Mouse (Mus musculus) midbrain, postnatal 0 days (tissue): ENCODE measurements around the gene Bloc1s2. TPM values are rescaled to one million over a fixed set of nuclear protein-coding genes. Genes with fewer than 3 reads are reported as not detected.

ENCODE experiments used
- ATAC-seq: fragments of 200-750 bp; cut with Nextera tagmentation; 2 replicates; pipeline ENCODE4 v1.8.0; 2017; ENCODE audit warnings: moderate number of reproducible peaks, mild to moderate bottlenecking, moderate TSS enrichment, moderate library complexity; ENCODE audit not compliant: low FRiP score
- DNase-seq: peaks from one replicate; pipeline ENCODE4 v3.0.0-alpha.2; 2015; ENCODE audit warnings: low spot score
- H3K27ac ChIP-seq: fragments of 300-500 bp; sonication (generic); 2 replicates; pipeline ENCODE4 v1.5.1; 2014; ENCODE audit warnings: low read depth, mild to moderate bottlenecking, low read length, mixed read lengths
- H3K27me3 ChIP-seq: fragments of 300-500 bp; sonication (generic); 2 replicates; pipeline ENCODE4 v1.6.1; 2014; ENCODE audit warnings: low read length, control low read depth, mixed read lengths; ENCODE audit not compliant: insufficient read depth
- H3K36me3 ChIP-seq: fragments of 300-500 bp; sonication (generic); 2 replicates; pipeline ENCODE4 v1.6.1; 2014; ENCODE audit warnings: low read length, control low read depth, mixed read lengths; ENCODE audit not compliant: insufficient read depth
- H3K4me1 ChIP-seq: fragments of 300-500 bp; sonication (generic); 2 replicates; pipeline ENCODE4 v1.6.1; 2014; ENCODE audit warnings: mild to moderate bottlenecking, control low read depth, antibody characterized with exemption, low read length, mixed read lengths; ENCODE audit not compliant: insufficient read depth
- H3K4me2 ChIP-seq: fragments of 300-500 bp; sonication (generic); 2 replicates; pipeline ENCODE4 v1.6.1; 2014; ENCODE audit warnings: low read depth, mild to moderate bottlenecking, low read length, mixed read lengths; ENCODE audit not compliant: poor library complexity, severe bottlenecking
- H3K4me3 ChIP-seq: fragments of 300-500 bp; sonication (generic); 2 replicates; pipeline ENCODE4 v1.5.1; 2014; ENCODE audit warnings: low read depth, mild to moderate bottlenecking, low read length, moderate library complexity
- H3K9ac ChIP-seq: fragments of 300-500 bp; sonication (generic); replicated peaks from 2 replicates; pipeline ENCODE4 v1.6.1; 2014; ENCODE audit warnings: mild to moderate bottlenecking, low read length, moderate library complexity, mixed read lengths; ENCODE audit not compliant: poor library complexity, severe bottlenecking
- H3K9me3 ChIP-seq: fragments of 300-500 bp; sonication (generic); 2 replicates; pipeline ENCODE4 v1.6.1; 2016; ENCODE audit warnings: low read length, control low read depth
- CTCF ChIP-seq: IDR thresholded peaks from 2 replicates; pipeline ENCODE4 v1.5.1; 2016; ENCODE audit warnings: antibody characterized with exemption, mild to moderate bottlenecking
- WGBS: fragments of 180-500 bp; shearing (Covaris S2); extraction: QIAGEN DNeasy Blood & Tissue Kit; methylation state at CpG from one replicate; pipeline ENCODE4 v1.1.7; 2014; 5-methylcytosine and 5-hydroxymethylcytosine counted together
- polyA plus RNA-seq: library from polyadenylated mRNA; unstranded; fragments of >200 nt; fragmentation: Nextera tagmentation; extraction: Ambion mirVana; gene quantifications from 2 replicates; pipeline ENCODE4 v1.2.1, GENCODE M21; 2015
- total RNA-seq: library from RNA; depleted of rRNA; stranded (reverse); fragments of >200 nt; gene quantifications from 2 replicates; pipeline ENCODE4 v1.2.3, GENCODE M21; 2014; rRNA removed

Gene Bloc1s2
- 40.4 and 56.7 TPM in 2 replicates for total RNA-seq
- polyA plus RNA-seq: 200 and 201 TPM in 2 replicates

DNA sequence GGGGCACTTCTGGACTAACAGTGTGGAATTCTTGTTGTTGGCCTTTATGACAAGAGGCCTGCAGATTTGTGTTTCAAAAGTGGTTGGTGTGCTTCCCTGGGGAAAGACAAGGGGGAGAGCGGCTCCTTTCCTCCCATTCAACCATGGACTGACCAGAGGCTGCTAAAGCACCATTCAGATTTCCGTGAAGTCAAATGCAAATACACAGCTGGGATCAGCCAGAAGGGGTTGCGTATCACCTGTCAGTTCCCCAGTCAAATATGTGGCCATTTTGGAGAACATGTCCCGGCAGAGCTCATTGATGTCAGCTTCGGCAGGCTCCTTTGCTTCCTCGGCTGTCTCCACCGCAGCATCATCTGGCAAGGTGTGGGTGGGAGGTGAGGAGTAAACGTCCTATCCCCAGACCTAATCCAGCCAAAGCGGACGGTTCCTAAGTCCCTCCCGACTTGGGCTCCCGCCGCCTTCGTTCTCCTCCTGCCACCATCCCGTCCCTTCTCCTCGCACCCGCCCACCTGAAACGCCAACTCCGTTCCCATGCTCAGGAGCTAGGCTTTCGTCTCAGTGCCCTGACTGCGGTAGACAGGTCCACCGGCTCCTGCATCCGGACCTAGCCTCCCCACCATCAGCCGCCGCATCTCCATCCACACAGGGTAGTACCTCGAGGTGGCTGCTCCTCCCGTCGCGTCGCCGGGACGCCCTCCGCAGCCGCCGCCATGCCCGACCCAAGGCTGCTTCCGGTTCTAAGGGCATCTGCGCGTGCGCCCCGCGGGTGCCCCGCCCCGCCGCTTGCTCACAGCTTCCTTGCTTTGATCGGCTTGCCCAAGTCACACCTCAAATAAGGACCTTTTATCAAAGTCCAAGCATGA is at the start of gene Bloc1s2:
Gene Bloc1s2 (minus strand): TSS at position 745 of the 866 bp plus-strand sequence.
- Histone ChIP-seq H3K4me2 (peak within 1 kb of the TSS; percentile 63), H3K9ac (peak within 1 kb of the TSS; percentile 82), H3K27me3 (no peaks in the 10 kb centered on the region; the same call in 1 of the 2 replicates), H3K36me3 (peaks cover 26% of the 10 kb centered on the region), H3K27ac (peak within 1 kb of the TSS; percentile 65), H3K4me1 (no peaks in the 10 kb centered on the region), H3K9me3 (no peaks in the 10 kb centered on the region), H3K4me3 (peak within 1 kb of the TSS; percentile 63)
- DNase-seq (peak; percentile 82), ATAC-seq (peak; percentile 89)
- no peak for TF ChIP-seq CTCF
- 2% methylated on average over 46 of the region's 46 CpGs for WGBS

DNA sequence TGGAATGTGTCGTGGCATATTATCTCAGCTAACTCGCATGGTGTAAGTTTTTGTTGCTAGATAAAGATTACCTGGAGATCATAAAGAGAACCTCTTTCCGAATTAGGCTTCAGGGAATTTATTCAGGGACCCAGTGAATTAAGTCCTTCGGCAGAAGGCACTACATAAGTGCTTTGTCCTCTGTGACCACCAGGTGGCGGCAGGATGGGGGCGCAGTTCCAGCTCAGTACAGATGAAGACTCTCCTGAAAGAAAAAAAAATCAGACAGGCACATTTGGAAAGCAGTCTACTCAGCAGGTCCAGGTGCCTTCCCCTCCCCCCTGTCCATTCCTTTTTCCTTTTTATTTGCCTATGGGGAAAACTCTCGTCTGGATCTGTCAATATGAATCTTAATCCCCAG is 48.9 kb upstream of the Bloc1s2 start:
- Histone ChIP-seq H3K27ac (no peak overlapping the region), H3K4me1 (no peaks in the 10 kb centered on the region), H3K27me3 (no peaks in the 10 kb centered on the region), H3K36me3 (no peaks in the 10 kb centered on the region), H3K4me2 (no peak overlapping the region), H3K9me3 (no peaks in the 10 kb centered on the region), H3K4me3 (no peak overlapping the region), H3K9ac (no peak overlapping the region)
- ATAC-seq (no peak), DNase-seq (peak; percentile 79)
- 5% methylated on average over 7 of the region's 7 CpGs for WGBS
- TF ChIP-seq CTCF: peak; percentile 92

DNA sequence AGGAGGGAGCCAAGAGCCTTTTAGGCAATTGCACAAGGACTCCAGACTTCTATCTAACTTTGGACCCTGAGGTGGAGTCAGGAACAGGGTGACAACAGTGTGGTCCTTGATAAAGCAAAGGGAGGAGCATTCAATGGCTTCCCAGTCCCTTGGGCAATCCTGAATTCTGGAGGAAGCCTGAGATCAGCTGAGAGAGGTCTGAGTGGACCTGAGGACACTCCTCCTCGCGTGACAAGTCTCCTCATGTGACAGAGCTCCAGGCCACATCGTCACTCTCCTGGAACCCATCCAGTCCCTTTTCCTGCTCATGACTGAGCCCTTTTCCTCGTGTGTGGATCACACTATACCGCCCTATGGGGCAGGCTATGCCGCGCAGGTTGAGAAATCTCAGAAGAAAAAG is 47.7 kb upstream of the Bloc1s2 start:
- Histone ChIP-seq H3K4me2 (no peak overlapping the region), H3K27ac (no peak overlapping the region), H3K9ac (no peak overlapping the region), H3K4me1 (no peaks in the 10 kb centered on the region), H3K4me3 (no peak overlapping the region), H3K27me3 (no peaks in the 10 kb centered on the region), H3K9me3 (no peaks in the 10 kb centered on the region), H3K36me3 (no peaks in the 10 kb centered on the region)
- TF ChIP-seq CTCF: no peak
- ATAC-seq (no peak), DNase-seq (no peak)
- WGBS: 87% methylated on average over 7 of the region's 7 CpGs

DNA sequence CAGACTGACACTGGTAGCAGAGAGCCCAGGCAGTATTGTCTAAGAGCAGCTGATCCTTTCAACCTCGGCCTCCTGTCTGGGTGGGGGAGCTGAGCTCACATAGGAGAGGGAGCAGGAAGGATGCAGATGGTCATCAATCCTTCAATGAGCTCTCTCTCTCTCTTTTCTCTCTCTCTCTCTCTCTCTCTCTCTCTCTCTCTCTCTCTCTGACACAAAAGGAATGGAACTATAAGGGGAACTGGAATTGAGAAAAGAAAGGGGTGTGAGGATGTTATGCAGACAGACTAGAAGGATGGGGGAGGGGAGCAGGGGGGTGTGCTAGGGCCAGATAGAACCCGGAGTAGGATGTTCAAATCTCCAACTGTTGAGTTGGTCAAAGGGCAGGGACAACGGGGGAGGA is 46.1 kb upstream of the Bloc1s2 start, which contains the start of gene Pkd2l1:
Gene Pkd2l1 (minus strand): TSS at position 101 of the 400 bp plus-strand sequence.
- no peak within 1 kb of the TSS for H3K4me2 ChIP-seq
- H3K27me3 ChIP-seq: no peaks in the 10 kb centered on the region
- H3K36me3 ChIP-seq: no peaks in the 10 kb centered on the region
- H3K4me3 ChIP-seq: no peak within 1 kb of the TSS
- no peaks in the 10 kb centered on the region for H3K9me3 ChIP-seq
- TF ChIP-seq CTCF: no peak
- WGBS: 41% methylated on average over 3 of the region's 3 CpGs
- no peak for DNase-seq
- no peak within 1 kb of the TSS for H3K27ac ChIP-seq
- H3K4me1 ChIP-seq: no peaks in the 10 kb centered on the region
- H3K9ac ChIP-seq: no peak within 1 kb of the TSS
- no peak for ATAC-seq

DNA sequence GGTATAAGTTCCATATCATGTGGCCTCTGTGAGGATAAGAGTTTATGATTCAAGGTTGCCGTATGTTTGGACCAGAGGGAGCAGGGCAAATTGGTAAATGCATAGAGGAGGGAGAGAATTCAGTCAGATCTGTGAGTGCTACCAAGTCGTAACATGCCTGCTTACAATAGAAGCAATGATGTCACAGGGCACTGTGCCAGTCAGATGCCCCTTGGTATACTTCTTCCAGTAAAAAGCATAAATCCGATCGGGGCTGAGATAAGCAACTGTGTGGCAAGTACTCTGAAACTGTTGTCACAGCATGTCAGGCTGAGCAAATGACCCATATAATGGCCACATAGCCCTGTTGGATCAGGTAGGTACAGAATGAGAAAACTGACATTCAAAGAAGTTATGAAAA is 42.8 kb upstream of the Bloc1s2 start:
- Histone ChIP-seq H3K9ac (no peak overlapping the region), H3K27me3 (no peaks in the 10 kb centered on the region), H3K4me2 (no peak overlapping the region), H3K4me1 (no peaks in the 10 kb centered on the region), H3K27ac (no peak overlapping the region), H3K9me3 (no peaks in the 10 kb centered on the region), H3K36me3 (no peaks in the 10 kb centered on the region), H3K4me3 (no peak overlapping the region)
- TF ChIP-seq CTCF: no peak
- WGBS: 82% methylated on average over 4 of the region's 4 CpGs
- DNase-seq (no peak), ATAC-seq (no peak)

DNA sequence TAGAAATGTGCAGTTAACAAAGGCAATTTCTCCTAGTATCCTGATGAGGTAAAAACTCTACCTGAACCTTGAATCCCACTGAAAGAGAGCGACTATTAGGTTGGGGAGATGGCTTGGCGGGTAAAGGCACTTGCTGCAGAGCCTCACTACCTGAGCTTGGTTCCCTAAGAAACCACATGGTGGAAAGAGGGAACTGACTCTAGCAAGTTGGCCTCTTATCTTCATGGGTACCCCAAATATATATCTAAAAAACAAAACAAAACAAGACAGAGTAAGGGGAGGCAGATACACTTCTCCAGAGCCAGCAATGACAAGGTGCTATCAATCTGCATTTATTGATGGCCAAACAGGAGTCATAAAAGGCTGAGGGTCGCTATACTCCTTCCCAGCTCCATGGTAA is 37.7 kb upstream of the Bloc1s2 start:
- no peak for DNase-seq
- no peak overlapping the region for H3K27ac ChIP-seq
- no peak overlapping the region for H3K4me2 ChIP-seq
- no peak for ATAC-seq
- 70% methylated on average over 3 of the region's 3 CpGs for WGBS
- H3K9ac ChIP-seq: no peak overlapping the region
- H3K27me3 ChIP-seq: no peaks in the 10 kb centered on the region
- TF ChIP-seq CTCF: no peak
- H3K4me1 ChIP-seq: no peaks in the 10 kb centered on the region
- no peak overlapping the region for H3K4me3 ChIP-seq
- no peaks in the 10 kb centered on the region for H3K36me3 ChIP-seq
- H3K9me3 ChIP-seq: no peaks in the 10 kb centered on the region
